In genomic region chr1:91757292-91757691, GRCm38 (mm10) we compare ENCODE assay signal across 12 mouse cellular contexts. TPM values are rescaled to one million over a fixed set of nuclear protein-coding genes. Genes with fewer than 3 reads are reported as not detected.
DNase-seq lines count a peak whose midpoint lies in the region; ATAC-seq and TF ChIP-seq lines count a peak whose summit lies in the region.
"Had no signal": no experiment of that assay in that cellular context is flagged by ENCODE, and none has a peak within 500 bp of the region (broad histone marks: within the 10 kb centered on the region; RNA-seq: fewer than 3 reads in every experiment).

No protein-coding gene starts in this region.

- H3K36me3 ChIP-seq in heart, embryonic 15.5 days, result no peaks in the 10 kb centered on the region
- no peaks in the 10 kb centered on the region for H3K36me3 ChIP-seq in neural tube, embryonic 11.5 days (ENCODE audit: control insufficient read depth, insufficient read depth, low read length)
- H3K36me3 ChIP-seq in intestine, postnatal 0 days (ENCODE audit: control insufficient read depth, insufficient read depth), result no peaks in the 10 kb centered on the region
- no peaks in the 10 kb centered on the region for H3K36me3 ChIP-seq in stomach, postnatal 0 days (ENCODE audit: control insufficient read depth, insufficient read depth, low read length)
- no peaks in the 10 kb centered on the region for H3K36me3 ChIP-seq in forebrain, embryonic 15.5 days

- H3K27me3 ChIP-seq in heart, embryonic 15.5 days, result peaks cover 6% of the 10 kb centered on the region; the same call in 1 of the 2 replicates
- no peaks in the 10 kb centered on the region for H3K27me3 ChIP-seq in neural tube, embryonic 11.5 days (ENCODE audit: control insufficient read depth, insufficient read depth, low read length)
- H3K27me3 ChIP-seq in intestine, postnatal 0 days (replicated peaks; ENCODE audit: control insufficient read depth, insufficient read depth, low read length), result 0 out of 2 replicates have a peak, but pooled peaks cover 5% of the 10 kb centered on the region
- no peaks in the 10 kb centered on the region for H3K27me3 ChIP-seq in stomach, postnatal 0 days (ENCODE audit: control insufficient read depth, insufficient read depth, low read length)
- H3K27me3 ChIP-seq in forebrain, embryonic 15.5 days, result no peaks in the 10 kb centered on the region

- TF ChIP-seq EP300 in stomach, postnatal 0 days (optimal IDR thresholded peaks at IDR 0.05), result no peak

- no peak for ATAC-seq in heart, embryonic 15.5 days (replicated peaks; ENCODE audit: insufficient number of reproducible peaks, insufficient read depth, low FRiP score, low read depth)
- no peak for ATAC-seq in neural tube, embryonic 11.5 days (ENCODE audit: insufficient read depth, low FRiP score, low TSS enrichment)
- ATAC-seq in intestine, postnatal 0 days, result no peak
- ATAC-seq in stomach, postnatal 0 days (ENCODE audit: low FRiP score, low TSS enrichment), result no peak
- no peak for ATAC-seq in forebrain, embryonic 15.5 days (replicated peaks)
- ATAC-seq: midbrain, embryonic 16.5 days had no signal

- TF ChIP-seq CTCF in intestine, postnatal 0 days (IDR thresholded peaks at IDR 0.05; ENCODE audit: low read depth), result no peak
- no peak for TF ChIP-seq CTCF in stomach, postnatal 0 days (IDR thresholded peaks at IDR 0.05; ENCODE audit: low read depth)

- H3K27ac ChIP-seq in heart, embryonic 15.5 days, result no peak overlapping the region
- no peak overlapping the region for H3K27ac ChIP-seq in neural tube, embryonic 11.5 days (ENCODE audit: low read depth, low read length)
- H3K27ac ChIP-seq in intestine, postnatal 0 days (ENCODE audit: low read depth, low read length), result no peak overlapping the region
- no peak overlapping the region for H3K27ac ChIP-seq in stomach, postnatal 0 days (replicated peaks)
- no peak overlapping the region for H3K27ac ChIP-seq in forebrain, embryonic 15.5 days (replicated peaks)

- no peak overlapping the region for H3K9ac ChIP-seq in heart, embryonic 15.5 days
- no peak overlapping the region for H3K9ac ChIP-seq in neural tube, embryonic 11.5 days (ENCODE audit: low read length)
- H3K9ac ChIP-seq in intestine, postnatal 0 days (ENCODE audit: low read depth, low read length), result no peak overlapping the region
- no peak overlapping the region for H3K9ac ChIP-seq in stomach, postnatal 0 days (ENCODE audit: low read length)
- H3K9ac ChIP-seq in forebrain, embryonic 15.5 days (replicated peaks), result no peak overlapping the region

- 46% methylated on average over 16 of the region's 16 CpGs for WGBS in heart, embryonic 15.5 days
- WGBS in neural tube, embryonic 11.5 days, result 38% methylated on average over 16 of the region's 16 CpGs
- WGBS in intestine, postnatal 0 days, result 27% methylated on average over 16 of the region's 16 CpGs
- WGBS in stomach, postnatal 0 days, result 30% methylated on average over 16 of the region's 16 CpGs
- WGBS in forebrain, embryonic 15.5 days, result 75% methylated on average over 16 of the region's 16 CpGs

- no peak overlapping the region for H3K4me3 ChIP-seq in heart, embryonic 15.5 days
- H3K4me3 ChIP-seq in neural tube, embryonic 11.5 days (ENCODE audit: low read depth, low read length), result no peak overlapping the region
- peak overlapping the region; percentile 5; the same call in 1 of the 2 replicates for H3K4me3 ChIP-seq in intestine, postnatal 0 days (ENCODE audit: low read depth, low read length)
- H3K4me3 ChIP-seq in stomach, postnatal 0 days (ENCODE audit: low read depth, low read length), result peak overlapping the region; percentile 18; the same call in 1 of the 2 replicates
- H3K4me3 ChIP-seq in forebrain, embryonic 15.5 days, result no peak overlapping the region

- no peaks in the 10 kb centered on the region for H3K9me3 ChIP-seq in heart, embryonic 15.5 days (replicated peaks)
- H3K9me3 ChIP-seq in neural tube, embryonic 11.5 days (ENCODE audit: control insufficient read depth, low read length), result no peaks in the 10 kb centered on the region
- no peaks in the 10 kb centered on the region for H3K9me3 ChIP-seq in intestine, postnatal 0 days (ENCODE audit: control insufficient read depth)
- no peaks in the 10 kb centered on the region for H3K9me3 ChIP-seq in stomach, postnatal 0 days (ENCODE audit: control insufficient read depth, low read length)
- no peaks in the 10 kb centered on the region for H3K9me3 ChIP-seq in forebrain, embryonic 15.5 days

- H3K4me1 ChIP-seq in heart, embryonic 15.5 days (replicated peaks), result 0 out of 2 replicates have a peak, but pooled peaks cover 4% of the 10 kb centered on the region
- peaks cover 8% of the 10 kb centered on the region; the same call in 1 of the 2 replicates for H3K4me1 ChIP-seq in neural tube, embryonic 11.5 days (ENCODE audit: control insufficient read depth, insufficient read depth, low read length)
- H3K4me1 ChIP-seq in intestine, postnatal 0 days (replicated peaks; ENCODE audit: control insufficient read depth, insufficient read depth, low read length), result no peaks in the 10 kb centered on the region
- no peaks in the 10 kb centered on the region for H3K4me1 ChIP-seq in stomach, postnatal 0 days (replicated peaks; ENCODE audit: control insufficient read depth, insufficient read depth)
- H3K4me1 ChIP-seq in forebrain, embryonic 15.5 days, result peaks cover 40% of the 10 kb centered on the region

- H3K4me2 ChIP-seq in heart, embryonic 15.5 days, result peak overlapping the region; percentile 32; the same call in 1 of the 2 replicates
- H3K4me2 ChIP-seq in neural tube, embryonic 11.5 days (ENCODE audit: low read depth), result no peak overlapping the region; the same call in 1 of the 2 replicates
- peak overlapping the region; percentile 46 for H3K4me2 ChIP-seq in intestine, postnatal 0 days (replicated peaks; ENCODE audit: low read depth)
- H3K4me2 ChIP-seq in stomach, postnatal 0 days (replicated peaks; ENCODE audit: low read depth), result peak overlapping the region; percentile 37
- H3K4me2 ChIP-seq in forebrain, embryonic 15.5 days (replicated peaks), result no peak overlapping the region

- no peak for DNase-seq in heart, adult 9 months (ENCODE audit: low spot score in 2 of 2)
- DNase-seq in neural tube, embryonic 11.5 days (ENCODE audit: low spot score), result peak; percentile 28
- no peak for DNase-seq in neural tube, embryonic 10.5 days (ENCODE audit: extremely low spot score, low spot score)
- DNase-seq in stomach, postnatal 0 days (ENCODE audit: low spot score), result no peak
- DNase-seq in left cerebral cortex, adult 9 months (ENCODE audit: low spot score in 2 of 2), result no peak
- DNase-seq: adrenal gland, postnatal 25 days; cerebellum, postnatal 36 days; kidney, postnatal 36 days had no signal

RNA-seq across cellular contexts. Expression of gene Twist2, which starts 44.0 kb away (rescaled TPM):
- polyA plus RNA-seq in heart, embryonic 15.5 days (2015; fragmentation: Nextera tagmentation; extraction: Ambion mirVana), result 2.9 and 5.2 TPM in 2 replicates
- 16.0 and 24.0 TPM in 2 replicates for polyA plus RNA-seq in neural tube, embryonic 11.5 days (2014; fragmentation: Nextera tagmentation; extraction: Ambion mirVana)
- polyA plus RNA-seq in intestine, postnatal 0 days (2015; fragmentation: Nextera tagmentation; extraction: Ambion mirVana), result 2.5 and 2.7 TPM in 2 replicates
- 3.7 and 4.2 TPM in 2 replicates for polyA plus RNA-seq in stomach, postnatal 0 days (2015; fragmentation: Nextera tagmentation; extraction: Ambion mirVana)
- polyA plus RNA-seq in forebrain, embryonic 15.5 days (2015; fragmentation: Nextera tagmentation; extraction: Ambion mirVana), result 0.29 and 0.86 TPM in 2 replicates

Comparison
In these comparisons a context has a peak if more than half of its experiments do, and no peak if none do; other contexts are left out.
1. H3K4me2 ChIP-seq: peak in heart, embryonic 15.5 days (single experiment), intestine, postnatal 0 days (single experiment) and stomach, postnatal 0 days (single experiment); none in neural tube, embryonic 11.5 days (single experiment) and forebrain, embryonic 15.5 days (single experiment).
2. H3K4me3 ChIP-seq: peak in intestine, postnatal 0 days (single experiment) and stomach, postnatal 0 days (single experiment); none in heart, embryonic 15.5 days (single experiment), neural tube, embryonic 11.5 days (single experiment) and forebrain, embryonic 15.5 days (single experiment).